Mouse (Mus musculus) cerebellum, adult 18-20 months (tissue): ENCODE data around the gene Gm49321.

Experiments
- DNase-seq, 2 experiments: peaks; one replicate each; pipeline ENCODE4 v3.0.0; 2021

The Gm49321 gene

GRCm38 (mm10) chr12:73937353-73937752, at the start of gene Gm49321:
TSS of gene Gm49321 (plus strand) at chr12:73937653.
- no peak for DNase-seq

- DNase-seq = no peak
Measured at GRCm38 (mm10) chr12:73888003-73888783, 49.3 kb upstream of the Gm49321 start.

GRCm38 (mm10) chr12:73889571-73889970, 47.9 kb upstream of the Gm49321 start:
- DNase-seq = no peak

GRCm38 (mm10) chr12:73890086-73890485, 47.4 kb upstream of the Gm49321 start:
- DNase-seq = peak; percentile 44 to 52

GRCm38 (mm10) chr12:73892616-73893015, 44.8 kb upstream of the Gm49321 start:
- DNase-seq = no peak

- no peak for DNase-seq
Measured at GRCm38 (mm10) chr12:73894838-73895237, 42.6 kb upstream of the Gm49321 start.

GRCm38 (mm10) chr12:73895674-73896073, 41.8 kb upstream of the Gm49321 start:
- DNase-seq = no peak

- no peak for DNase-seq
Measured at GRCm38 (mm10) chr12:73896471-73896870, 41.0 kb upstream of the Gm49321 start.

GRCm38 (mm10) chr12:73898281-73898680, 39.2 kb upstream of the Gm49321 start:
- DNase-seq = no peak

GRCm38 (mm10) chr12:73904133-73904934, 33.1 kb upstream of the Gm49321 start:
- no peak for DNase-seq

GRCm38 (mm10) chr12:73905041-73905440, 32.4 kb upstream of the Gm49321 start:
- no peak for DNase-seq

GRCm38 (mm10) chr12:73905555-73905954, 31.9 kb upstream of the Gm49321 start:
- no peak for DNase-seq

- no peak for DNase-seq
Measured at GRCm38 (mm10) chr12:73907079-73907672, 30.3 kb upstream of the Gm49321 start.

GRCm38 (mm10) chr12:73907673-73908150, 29.7 kb upstream of the Gm49321 start:
- DNase-seq = peak; percentile 99

- peak; percentile 54 to 75 for DNase-seq
Measured at GRCm38 (mm10) chr12:73908274-73909012, 29.0 kb upstream of the Gm49321 start.

GRCm38 (mm10) chr12:73909013-73909575, 28.4 kb upstream of the Gm49321 start:
- no peak for DNase-seq

- DNase-seq = peak; percentile 42 to 56
Measured at GRCm38 (mm10) chr12:73918479-73918878, 19.0 kb upstream of the Gm49321 start.

- no peak for DNase-seq
Measured at GRCm38 (mm10) chr12:73930266-73930665, 7.2 kb upstream of the Gm49321 start.

GRCm38 (mm10) chr12:73931274-73931673, 6.2 kb upstream of the Gm49321 start:
- DNase-seq = peak in 1 of 2 experiments; percentile 40

GRCm38 (mm10) chr12:73934528-73934927, 2.9 kb upstream of the Gm49321 start:
- no peak for DNase-seq

GRCm38 (mm10) chr12:73939542-73939941, 2.1 kb downstream of the Gm49321 start:
- DNase-seq = no peak

GRCm38 (mm10) chr12:73948415-73948814, 11.0 kb downstream of the Gm49321 start:
- DNase-seq = no peak
